Comparison of ENCODE assay signal across 8 mouse cellular contexts in the genomic region with DNA sequence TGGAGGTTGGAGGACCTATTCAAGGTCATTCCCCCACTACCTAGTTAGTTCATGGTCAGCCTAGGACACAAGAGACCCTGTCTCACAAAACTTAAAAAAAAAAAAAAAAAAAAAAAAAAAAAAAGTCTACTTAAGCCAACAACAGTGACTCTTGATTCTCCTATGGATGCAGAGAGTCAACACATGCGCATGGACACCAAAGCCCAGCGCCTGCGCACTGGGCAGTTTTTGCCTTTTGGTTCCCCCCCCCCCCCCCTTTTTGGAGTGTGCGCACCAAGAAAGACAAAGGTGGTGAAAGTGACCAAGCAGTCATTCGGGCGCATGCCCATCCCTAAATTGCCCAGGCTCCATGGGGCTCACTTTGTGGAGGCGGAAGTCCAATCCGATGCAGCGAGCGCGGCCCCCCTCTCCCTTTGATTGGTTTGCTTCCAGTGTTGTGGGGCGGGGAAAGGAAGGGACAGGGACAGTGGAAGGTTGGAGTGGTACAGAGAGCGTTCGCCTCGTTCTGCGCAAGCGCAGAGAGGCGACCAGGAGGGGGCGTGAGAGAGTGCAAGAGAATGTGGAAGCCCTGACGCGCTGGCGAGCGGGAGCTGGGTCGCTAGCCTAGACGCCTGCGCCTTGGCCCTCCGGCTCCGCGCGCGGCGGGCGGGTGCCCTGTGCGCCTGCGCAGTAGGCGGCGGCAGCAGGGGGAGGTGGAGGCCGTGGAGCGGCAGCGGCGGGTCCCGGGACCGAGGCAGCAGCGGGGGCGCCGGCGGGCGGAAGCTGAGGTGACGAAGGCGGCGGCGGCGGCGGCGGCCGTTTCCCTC. TPM values are rescaled to one million over a fixed set of nuclear protein-coding genes. Genes with fewer than 3 reads are reported as not detected.
A peak's percentile ranks its signal among the peaks of the same experiment; 100 is the strongest.
DNase-seq lines count a peak whose midpoint lies in the region; ATAC-seq and TF ChIP-seq lines count a peak whose summit lies in the region.

A gene (plus strand): TSS at position 707 of the 806 bp plus-strand sequence.

- under 1% methylated on average over 46 of the region's 56 CpGs for WGBS in heart, embryonic 12.5 days
- WGBS in kidney, postnatal 0 days: under 1% methylated on average over 36 of the region's 56 CpGs
- WGBS in liver, embryonic 11.5 days: under 1% methylated on average over 51 of the region's 56 CpGs
- WGBS in stomach, embryonic 14.5 days: under 1% methylated on average over 42 of the region's 56 CpGs

- peak within 1 kb of the TSS; percentile 95 for H3K4me3 ChIP-seq in heart, embryonic 12.5 days
- peak within 1 kb of the TSS; percentile 91 for H3K4me3 ChIP-seq in kidney, postnatal 0 days (replicated peaks; ENCODE audit: low read depth, low read length)
- peak within 1 kb of the TSS; percentile 79 for H3K4me3 ChIP-seq in liver, embryonic 11.5 days (ENCODE audit: low read depth, low read length)
- peak within 1 kb of the TSS; percentile 98 for H3K4me3 ChIP-seq in stomach, embryonic 14.5 days (ENCODE audit: low read depth, low read length)

- peaks cover 11% of the 10 kb centered on the region for H3K36me3 ChIP-seq in heart, embryonic 12.5 days
- H3K36me3 ChIP-seq in kidney, postnatal 0 days (ENCODE audit: insufficient read depth, low read length): no peaks in the 10 kb centered on the region
- no peaks in the 10 kb centered on the region for H3K36me3 ChIP-seq in liver, embryonic 11.5 days (ENCODE audit: control insufficient read depth, insufficient read depth, low read length)
- peaks cover 3% of the 10 kb centered on the region for H3K36me3 ChIP-seq in stomach, embryonic 14.5 days (ENCODE audit: control insufficient read depth, insufficient read depth, low read length)

- peak within 1 kb of the TSS; percentile 91 for H3K4me2 ChIP-seq in heart, embryonic 12.5 days
- H3K4me2 ChIP-seq in kidney, postnatal 0 days (ENCODE audit: low read length): peak within 1 kb of the TSS; percentile 51
- H3K4me2 ChIP-seq in liver, embryonic 11.5 days: peak within 1 kb of the TSS; percentile 83
- peak within 1 kb of the TSS; percentile 81 for H3K4me2 ChIP-seq in stomach, embryonic 14.5 days (replicated peaks; ENCODE audit: low read depth, low read length)

- peak; percentile 89 for TF ChIP-seq CTCF in kidney, postnatal 0 days (IDR thresholded peaks at IDR 0.05; ENCODE audit: low read depth)

- H3K9me3 ChIP-seq in heart, embryonic 12.5 days (replicated peaks): no peaks in the 10 kb centered on the region
- H3K9me3 ChIP-seq in kidney, postnatal 0 days (replicated peaks; ENCODE audit: low read length): no peaks in the 10 kb centered on the region
- no peaks in the 10 kb centered on the region for H3K9me3 ChIP-seq in liver, embryonic 11.5 days (ENCODE audit: control insufficient read depth, low read length)
- no peaks in the 10 kb centered on the region for H3K9me3 ChIP-seq in stomach, embryonic 14.5 days (ENCODE audit: control insufficient read depth, low read depth, low read length)

- H3K27me3 ChIP-seq in heart, embryonic 12.5 days (replicated peaks): no peaks in the 10 kb centered on the region
- no peaks in the 10 kb centered on the region for H3K27me3 ChIP-seq in kidney, postnatal 0 days (ENCODE audit: insufficient read depth, low read length)
- no peaks in the 10 kb centered on the region for H3K27me3 ChIP-seq in liver, embryonic 11.5 days (replicated peaks; ENCODE audit: control insufficient read depth, insufficient read depth, low read length)
- no peaks in the 10 kb centered on the region for H3K27me3 ChIP-seq in stomach, embryonic 14.5 days (ENCODE audit: control insufficient read depth, insufficient read depth, low read length)

- peak; percentile 100 for DNase-seq in CD4-positive helper T cell, adult 2 months (ENCODE audit: low read depth, low spot score)
- peak; percentile 100 for DNase-seq in brain, embryonic 18.5 days (ENCODE audit: low read depth, low spot score)
- DNase-seq in kidney, postnatal 0 days (ENCODE audit: low spot score): peak; percentile 100
- peak; percentile 99 for DNase-seq in liver, embryonic 11.5 days (ENCODE audit: low spot score)
- DNase-seq in naive thymus-derived CD4-positive, alpha-beta T cell, adult 2 months (ENCODE audit: low read depth): peak; percentile 100

- H3K9ac ChIP-seq in heart, embryonic 12.5 days: peak within 1 kb of the TSS; percentile 98
- H3K9ac ChIP-seq in kidney, postnatal 0 days (ENCODE audit: low read depth, low read length): peak within 1 kb of the TSS; percentile 97
- peak within 1 kb of the TSS; percentile 82 for H3K9ac ChIP-seq in liver, embryonic 11.5 days (ENCODE audit: low read depth, low read length)
- H3K9ac ChIP-seq in stomach, embryonic 14.5 days (replicated peaks; ENCODE audit: low read depth, low read length): peak within 1 kb of the TSS; percentile 95

- H3K4me1 ChIP-seq in heart, embryonic 12.5 days (replicated peaks): peaks cover 25% of the 10 kb centered on the region
- H3K4me1 ChIP-seq in kidney, postnatal 0 days (replicated peaks; ENCODE audit: insufficient read depth, low read length): peaks cover 12% of the 10 kb centered on the region; the same call in 1 of the 2 replicates
- peaks cover 15% of the 10 kb centered on the region for H3K4me1 ChIP-seq in liver, embryonic 11.5 days (replicated peaks; ENCODE audit: control insufficient read depth, insufficient read depth, low read length)
- peaks cover 17% of the 10 kb centered on the region for H3K4me1 ChIP-seq in stomach, embryonic 14.5 days (ENCODE audit: control insufficient read depth, insufficient read depth, low read length)

- peak within 1 kb of the TSS; percentile 98 for H3K27ac ChIP-seq in heart, embryonic 12.5 days (ENCODE audit: poor library complexity, severe bottlenecking)
- H3K27ac ChIP-seq in kidney, postnatal 0 days: peak within 1 kb of the TSS; percentile 97
- peak within 1 kb of the TSS; percentile 97 for H3K27ac ChIP-seq in liver, embryonic 11.5 days (ENCODE audit: low read depth, low read length)
- peak within 1 kb of the TSS; percentile 90 for H3K27ac ChIP-seq in stomach, embryonic 14.5 days (ENCODE audit: low read length)

- peak; percentile 90 for ATAC-seq in erythroid progenitor cell, adult 5-6 weeks (replicated peaks; ENCODE audit: low FRiP score, poor library complexity, severe bottlenecking)
- ATAC-seq in heart, embryonic 12.5 days (ENCODE audit: insufficient number of reproducible peaks, low FRiP score): peak; percentile 95
- peak; percentile 97 for ATAC-seq in kidney, postnatal 0 days (replicated peaks; ENCODE audit: low FRiP score, low read depth)
- peak; percentile 97 for ATAC-seq in liver, embryonic 11.5 days (replicated peaks; ENCODE audit: low FRiP score)
- ATAC-seq in stomach, embryonic 14.5 days (ENCODE audit: insufficient number of reproducible peaks, insufficient read depth, low FRiP score, low read depth): peak; percentile 99

RNA-seq across cellular contexts. Expression of the gene that starts here (rescaled TPM):
- 18.0 and 24.9 TPM in 2 replicates for total RNA-seq in erythroid progenitor cell, adult 5-6 weeks (2015; ENCODE audit: low replicate concordance)
- total RNA-seq in erythroid progenitor cell, adult 5-6 weeks (2017; ENCODE audit: low replicate concordance): 42.4 and 44.2 TPM in 2 replicates
- 37.1 and 40.1 TPM in 2 replicates for polyA plus RNA-seq in heart, embryonic 12.5 days (2016; fragmentation: Nextera tagmentation; extraction: Ambion mirVana)
- polyA plus RNA-seq in kidney, postnatal 0 days (2015; fragmentation: Nextera tagmentation; extraction: Ambion mirVana): 17.4 and 18.4 TPM in 2 replicates
- polyA plus RNA-seq in liver, embryonic 11.5 days (2014; fragmentation: Nextera tagmentation; extraction: Ambion mirVana): 22.8 and 26.2 TPM in 2 replicates
- 20.9 and 26.0 TPM in 2 replicates for polyA plus RNA-seq in stomach, embryonic 14.5 days (2014; fragmentation: Nextera tagmentation; extraction: Ambion mirVana)

Comparison
In these comparisons a context has a peak if more than half of its experiments do, and no peak if none do; other contexts are left out.
1. Peak in every context shown above with its lines: DNase-seq, ATAC-seq, H3K4me3 ChIP-seq and H3K27ac ChIP-seq.